Mouse (Mus musculus): ENCODE measurements around the gene Cyp4x1.
A peak's percentile ranks its signal among the peaks of the same experiment; 100 is the strongest.

Cyp4x1 gene

GRCm38 (mm10) chr4:115090592-115090991 is 43.5 kb downstream of the Cyp4x1 start:
- no peak for DNase-seq (ENCODE audit: low read depth, low spot score)

- DNase-seq (ENCODE audit: low read depth, low spot score), result no peak
These were observed 45.3 kb downstream of the Cyp4x1 start, which contains the start of gene Pdzk1ip1 for GRCm38 (mm10) chr4:115088611-115089338. TSS of gene Pdzk1ip1 (plus strand) at chr4:115088708.

GRCm38 (mm10) chr4:115086763-115087415 is 47.2 kb downstream of the Cyp4x1 start:
- no peak for DNase-seq (ENCODE audit: low read depth, low spot score)

- no peak for DNase-seq (ENCODE audit: low read depth, low spot score)
These were observed 47.8 kb downstream of the Cyp4x1 start for GRCm38 (mm10) chr4:115086257-115086656.

GRCm38 (mm10) chr4:115085522-115086095 is 48.5 kb downstream of the Cyp4x1 start:
- DNase-seq (ENCODE audit: low read depth, low spot score), result peak; percentile 72

- no peak for DNase-seq (ENCODE audit: low read depth, low spot score)
These were observed 51.0 kb downstream of the Cyp4x1 start for GRCm38 (mm10) chr4:115083031-115083430.

GRCm38 (mm10) chr4:115079821-115080349 is 54.2 kb downstream of the Cyp4x1 start:
- DNase-seq (ENCODE audit: low read depth, low spot score), result no peak

GRCm38 (mm10) chr4:115078892-115079820 is 54.9 kb downstream of the Cyp4x1 start:
- DNase-seq (ENCODE audit: low read depth, low spot score), result peak; percentile 68

- no peak for DNase-seq (ENCODE audit: low read depth, low spot score)
These were observed 58.7 kb downstream of the Cyp4x1 start for GRCm38 (mm10) chr4:115075204-115075915.

- DNase-seq (ENCODE audit: low read depth, low spot score), result no peak
These were observed 59.3 kb downstream of the Cyp4x1 start for GRCm38 (mm10) chr4:115074789-115075188.

GRCm38 (mm10) chr4:115071668-115072067 is 62.4 kb downstream of the Cyp4x1 start:
- DNase-seq (ENCODE audit: low read depth, low spot score), result no peak

- no peak for DNase-seq (ENCODE audit: low read depth, low spot score)
These were observed 70.4 kb downstream of the Cyp4x1 start for GRCm38 (mm10) chr4:115063518-115064239.

- peak; percentile 51 for DNase-seq (ENCODE audit: low read depth, low spot score)
These were observed 71.1 kb downstream of the Cyp4x1 start for GRCm38 (mm10) chr4:115062875-115063517.

GRCm38 (mm10) chr4:115062540-115062874 is 71.6 kb downstream of the Cyp4x1 start:
- no peak for DNase-seq (ENCODE audit: low read depth, low spot score)

GRCm38 (mm10) chr4:115060753-115061152 is 73.3 kb downstream of the Cyp4x1 start:
- no peak for DNase-seq (ENCODE audit: low read depth, low spot score)

- DNase-seq (ENCODE audit: low read depth, low spot score), result no peak
These were observed 74.2 kb downstream of the Cyp4x1 start for GRCm38 (mm10) chr4:115059871-115060270.

GRCm38 (mm10) chr4:115058871-115059590 is 75.0 kb downstream of the Cyp4x1 start:
- DNase-seq (ENCODE audit: low read depth, low spot score), result no peak

- DNase-seq (ENCODE audit: low read depth, low spot score), result no peak
These were observed 75.7 kb downstream of the Cyp4x1 start for GRCm38 (mm10) chr4:115058317-115058761.
